Mouse (Mus musculus) megakaryocyte, adult 5-6 weeks (primary cell): ENCODE results near the gene Epb41. TPM values are rescaled to one million over a fixed set of nuclear protein-coding genes. Genes with fewer than 3 reads are reported as not detected.

Source experiments
- ATAC-seq: 2 replicates; pipeline ENCODE4 v1.8.0; 2016; ENCODE audit warnings: mild to moderate bottlenecking, inconsistent platforms; ENCODE audit not compliant: poor library complexity, severe bottlenecking
- total RNA-seq, 2 experiments: library from RNA; stranded (forward) in 1 of 2; stranded (reverse) in 1 of 2; fragments of 153-499, 151-499 nt in 1 of 2; fragments of 221-1000, 200-1000 nt in 1 of 2; gene quantifications; 2 replicates each; pipeline versions ENCODE4 v1.2.3 to v1.2.4; 2015 to 2017

Gene Epb41
- total RNA-seq (2015), result 42.5 and 51.8 TPM in 2 replicates
- 61.1 and 62.3 TPM in 2 replicates for total RNA-seq (2017)

DNA sequence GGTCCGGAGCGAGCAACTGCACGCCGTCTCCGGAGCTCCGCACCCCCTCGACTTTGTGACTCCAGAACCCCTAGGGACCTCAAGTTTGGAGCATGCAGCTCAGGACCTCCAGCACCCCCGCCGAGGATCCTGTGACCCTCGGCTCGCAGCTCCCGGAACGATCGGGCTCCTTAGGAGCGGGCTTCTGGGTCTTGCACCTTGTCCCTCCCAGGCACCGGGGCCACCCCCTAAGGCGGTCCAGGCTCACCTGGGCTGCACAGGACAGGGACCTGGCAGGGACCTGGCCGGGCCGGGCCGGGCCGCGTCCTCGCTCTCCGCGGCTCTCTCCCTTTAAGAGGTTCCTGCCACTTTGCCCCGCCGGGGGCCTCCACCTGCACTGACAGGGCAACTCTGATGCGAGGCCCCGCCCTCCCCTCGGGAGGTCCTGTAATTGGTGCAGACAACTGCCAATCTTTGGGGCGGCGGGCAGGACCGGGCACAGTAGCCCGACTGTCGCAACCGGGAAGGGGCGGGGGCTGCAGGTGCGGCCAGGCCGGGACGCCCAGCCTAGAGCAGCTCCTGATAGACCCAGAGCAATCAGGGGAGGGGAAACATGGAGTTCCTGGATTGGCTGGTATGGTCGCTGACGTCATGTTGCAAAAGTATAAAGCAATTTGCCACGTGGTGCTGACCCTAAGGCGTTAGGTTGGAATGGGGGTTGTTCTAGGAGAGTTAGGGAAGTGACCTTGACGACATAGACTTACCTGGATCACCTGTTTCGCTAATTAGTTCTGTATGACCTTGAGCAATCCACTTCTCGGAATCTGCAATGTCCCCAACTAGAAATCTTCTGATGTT lies at the start of gene Epb41:
Gene Epb41 (minus strand): TSS at position 389 of the 837 bp plus-strand sequence.
- peak; percentile 78 for ATAC-seq

DNA sequence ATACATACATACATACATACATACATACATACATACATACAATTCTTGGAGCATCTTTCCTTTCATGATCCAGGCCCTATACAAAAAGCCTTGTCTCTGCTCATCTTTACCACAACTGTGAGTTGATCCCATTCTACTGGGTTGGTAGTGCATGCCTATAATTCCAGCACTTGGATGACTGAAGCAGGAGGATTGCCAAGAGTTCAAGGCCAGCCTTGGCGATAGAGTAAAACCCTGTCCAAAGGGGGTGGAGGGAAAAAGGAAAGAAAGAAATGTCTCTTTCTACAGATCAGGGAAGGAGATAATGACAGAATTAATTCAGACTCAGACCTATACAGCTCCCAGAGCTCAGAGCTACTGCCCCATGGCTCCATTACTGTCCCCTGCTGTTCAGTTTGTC lies 48.0 kb upstream of the Epb41 start:
- ATAC-seq, result no peak

DNA sequence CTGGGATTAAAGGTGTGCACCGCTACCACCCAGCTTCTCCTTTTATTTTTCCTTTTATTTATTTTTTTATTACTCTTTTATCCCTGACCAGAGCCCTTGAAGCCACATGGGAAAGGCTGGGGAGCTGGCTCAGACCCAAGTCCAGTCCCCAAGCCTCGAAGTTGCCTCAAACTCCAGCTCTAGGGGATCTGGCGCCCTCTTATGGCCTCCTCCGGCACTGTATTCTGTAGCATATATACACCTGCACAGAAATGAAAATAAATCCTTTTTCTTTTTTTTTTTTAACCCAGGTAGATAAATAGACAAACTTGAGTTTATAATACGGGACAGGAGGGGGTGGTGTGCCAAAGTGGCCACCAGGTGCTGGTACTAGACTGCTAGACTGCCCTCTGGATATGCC lies 46.6 kb upstream of the Epb41 start:
- ATAC-seq, result no peak

DNA sequence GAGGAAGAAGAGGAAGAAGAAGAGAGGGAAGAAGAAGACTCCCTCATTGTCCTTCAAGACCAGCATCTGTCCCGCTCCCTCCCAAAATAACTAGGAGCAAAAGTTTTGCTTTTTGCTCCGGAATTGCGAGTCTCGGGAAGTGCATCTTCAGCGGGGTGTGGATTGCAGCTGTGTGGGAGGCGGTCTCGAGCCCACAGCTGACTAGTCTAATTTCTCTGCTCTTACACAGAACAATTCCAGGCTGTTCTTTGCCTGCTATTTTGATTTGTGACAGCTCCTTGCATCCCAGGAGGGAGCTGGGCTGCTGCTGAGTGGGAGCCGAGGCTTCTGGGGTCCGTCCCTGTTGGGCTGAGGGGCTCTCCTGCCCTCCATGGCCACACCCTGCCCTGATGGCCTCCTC lies 44.4 kb upstream of the Epb41 start:
- no peak for ATAC-seq

DNA sequence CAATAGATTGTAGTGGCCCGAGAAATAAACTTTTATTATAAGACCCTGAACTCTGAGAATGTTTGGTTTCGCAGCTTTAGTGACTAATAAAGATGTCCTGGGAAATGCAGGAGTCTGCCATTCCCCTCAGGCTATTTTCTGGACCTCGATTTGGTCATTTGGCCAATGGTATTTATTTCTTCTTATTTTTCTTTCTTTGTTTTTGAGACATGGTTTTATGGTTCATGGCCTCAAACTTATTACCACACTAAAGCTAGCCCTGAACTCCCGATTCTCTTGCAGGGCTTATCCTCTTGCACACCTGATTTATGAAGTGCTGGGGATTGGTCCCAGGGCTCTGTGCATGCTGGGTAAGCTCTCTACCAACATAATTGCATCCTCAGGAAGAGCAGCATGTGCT lies 41.2 kb upstream of the Epb41 start:
- ATAC-seq, result no peak

DNA sequence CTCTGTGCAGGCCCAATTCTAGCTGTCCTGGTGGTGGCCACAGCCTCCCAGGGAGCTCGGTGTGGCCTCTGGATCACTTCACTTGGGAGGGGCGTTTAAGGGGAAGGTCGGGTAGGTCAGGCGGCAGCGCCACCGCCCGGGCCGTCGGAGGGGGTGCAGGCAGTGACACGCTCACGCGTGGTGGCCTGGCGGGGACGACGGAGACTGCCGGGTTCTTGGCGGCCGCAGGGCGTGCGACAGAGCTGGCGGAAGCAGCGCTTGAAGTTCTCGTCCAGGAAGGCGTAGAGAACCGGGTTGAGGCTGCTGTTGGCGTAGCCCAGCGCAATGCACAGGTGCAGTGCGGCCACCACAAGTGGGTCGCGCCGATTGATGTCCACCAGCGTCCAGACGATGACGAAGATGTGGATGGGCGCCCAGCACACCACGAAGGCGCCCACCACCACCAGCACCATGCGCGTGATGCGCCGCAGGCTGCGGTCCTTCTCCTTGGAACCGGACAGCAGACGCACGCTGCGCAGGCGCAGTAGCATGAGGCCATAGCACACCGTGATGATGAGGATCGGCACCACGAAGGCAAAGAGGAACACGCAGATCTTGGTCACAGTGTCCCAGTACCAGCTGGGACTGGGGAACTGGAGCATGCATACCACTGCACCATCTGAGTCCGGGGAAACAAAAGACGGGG lies 38.4 kb upstream of the Epb41 start:
- ATAC-seq, result peak; percentile 35; the same call in 1 of the 2 replicates

DNA sequence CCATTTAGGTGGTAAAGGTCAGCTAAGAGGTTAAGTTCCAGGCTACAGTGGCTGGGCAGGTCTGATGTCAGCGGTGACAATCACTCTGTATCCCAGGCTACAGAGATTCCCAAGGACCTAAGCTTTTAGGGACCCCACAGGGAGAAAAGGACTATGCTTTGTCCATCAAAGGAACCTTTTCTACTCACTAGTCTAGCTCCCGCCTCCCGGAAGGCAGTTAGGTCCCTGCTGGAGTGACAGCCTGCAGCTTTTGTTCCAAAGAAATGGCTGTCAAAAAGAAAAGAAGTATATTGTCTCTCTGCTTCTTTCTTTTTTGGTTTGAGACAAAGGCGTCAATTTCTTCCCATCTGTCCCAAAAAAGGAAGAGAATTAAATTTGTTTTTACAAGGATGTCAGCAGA lies 36.1 kb upstream of the Epb41 start:
- ATAC-seq, result no peak

DNA sequence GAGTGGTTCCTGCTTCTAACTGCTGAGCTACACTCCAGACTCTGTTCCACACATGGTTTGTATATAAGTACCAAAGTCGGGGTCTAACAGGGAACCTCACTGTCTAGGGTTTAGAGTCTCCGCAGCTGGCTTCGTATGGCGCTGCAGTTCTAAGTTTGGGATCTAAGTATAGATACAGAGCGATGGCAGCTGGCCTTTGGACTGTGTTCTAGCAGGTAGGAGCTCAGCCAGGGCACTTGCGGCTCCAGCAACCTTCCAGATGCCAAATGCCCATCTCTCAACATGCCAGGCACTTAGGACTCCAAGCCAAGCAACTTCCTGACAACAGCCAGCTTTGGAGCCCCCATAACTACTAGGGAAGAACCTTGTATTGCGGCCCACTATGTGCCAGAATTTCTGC lies 33.1 kb upstream of the Epb41 start:
- no peak for ATAC-seq

DNA sequence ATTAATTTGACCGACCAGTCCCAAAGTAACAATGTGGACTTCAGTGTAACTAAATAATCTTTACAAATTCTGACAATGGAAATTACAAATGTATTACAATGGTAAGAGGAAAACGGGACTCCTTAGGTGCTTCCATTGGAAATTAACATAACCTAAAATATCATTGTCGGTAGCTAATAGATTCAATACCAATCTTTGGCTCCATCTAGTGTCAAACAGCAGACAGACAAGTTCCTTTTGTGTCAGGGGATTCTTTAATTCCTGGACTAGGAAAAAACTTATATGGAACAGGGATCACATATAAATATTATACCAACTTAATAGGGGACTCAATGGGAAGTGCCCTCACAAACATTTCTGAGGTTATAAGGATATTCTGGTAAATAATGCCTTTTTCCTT lies 26.0 kb upstream of the Epb41 start:
- no peak for ATAC-seq

DNA sequence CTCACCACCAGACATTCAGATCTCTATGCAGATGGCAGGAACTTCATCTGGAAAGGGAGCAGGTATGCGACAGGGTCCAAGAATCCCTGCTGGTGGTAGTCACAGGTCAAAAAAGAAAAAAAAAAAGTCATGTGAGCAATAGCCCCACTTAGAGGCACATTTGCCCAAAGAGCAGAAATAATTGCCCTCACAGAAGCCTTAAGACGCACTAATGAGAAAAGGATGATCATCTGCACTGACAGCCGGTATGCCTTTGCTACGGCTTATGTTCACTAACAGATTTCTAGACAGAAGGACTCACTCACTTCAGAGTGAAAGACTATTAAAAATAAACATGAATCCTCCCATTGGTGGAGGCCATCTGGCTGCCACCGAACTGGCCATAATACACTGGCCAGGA lies 24.4 kb upstream of the Epb41 start:
- ATAC-seq, result no peak

DNA sequence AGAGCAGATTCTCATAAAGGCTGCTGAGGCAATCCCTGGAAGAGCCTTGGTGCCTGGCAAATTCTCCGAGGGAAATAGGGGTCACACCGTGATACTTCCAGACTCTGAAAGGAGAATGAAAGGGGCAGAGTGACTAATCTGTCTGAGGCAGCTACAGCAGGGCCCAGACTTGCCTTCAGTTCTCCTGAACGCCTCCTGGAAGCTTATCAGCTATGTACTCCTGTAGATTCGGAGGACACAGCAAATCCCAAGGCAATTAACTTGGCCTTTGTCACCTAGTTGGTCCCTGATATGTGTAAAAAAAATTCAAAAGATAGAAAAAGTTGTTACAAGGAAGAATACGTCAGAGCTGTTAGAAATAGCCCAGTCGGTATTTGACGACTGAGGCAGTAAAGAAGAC lies 19.9 kb upstream of the Epb41 start:
- ATAC-seq, result no peak

DNA sequence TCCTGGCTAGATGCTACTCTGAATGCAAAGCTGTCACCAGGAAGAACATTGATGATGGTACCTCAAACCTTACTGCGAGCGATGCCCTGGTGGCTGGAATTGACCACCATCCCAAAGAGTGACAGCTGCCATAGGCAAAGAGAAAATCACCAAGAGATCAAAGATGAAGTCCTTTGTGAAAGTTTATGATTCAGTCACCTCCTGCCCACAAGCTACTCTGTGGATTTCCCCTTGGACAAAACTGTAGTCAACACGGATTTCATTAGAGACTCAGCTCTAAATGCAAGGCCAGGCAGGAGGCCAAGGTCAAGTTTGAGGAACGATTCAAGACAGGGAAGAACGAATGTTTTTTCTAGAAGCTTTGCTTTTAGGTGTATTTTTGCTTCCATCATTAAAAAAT lies 18.8 kb upstream of the Epb41 start:
- no peak for ATAC-seq

DNA sequence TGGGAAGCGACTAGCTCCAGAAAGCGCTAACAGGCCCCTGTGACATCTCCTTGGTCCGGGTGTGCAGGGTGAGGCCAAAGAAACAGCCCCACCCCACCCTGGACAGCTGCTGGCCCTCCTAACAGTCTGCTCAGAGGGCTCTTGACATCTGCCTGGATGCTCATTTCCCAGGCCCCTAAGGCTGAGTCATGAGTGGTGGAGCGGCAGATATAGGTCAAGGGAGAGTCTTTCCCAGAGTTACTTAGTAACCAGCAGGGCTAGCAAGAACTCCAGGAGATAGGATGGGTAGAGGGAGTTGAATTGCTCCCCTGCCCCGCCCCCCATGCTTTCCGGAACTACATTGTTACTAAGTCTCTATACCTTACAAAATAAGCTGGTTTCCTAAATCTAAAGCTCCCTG lies 18.0 kb upstream of the Epb41 start:
- ATAC-seq, result no peak

DNA sequence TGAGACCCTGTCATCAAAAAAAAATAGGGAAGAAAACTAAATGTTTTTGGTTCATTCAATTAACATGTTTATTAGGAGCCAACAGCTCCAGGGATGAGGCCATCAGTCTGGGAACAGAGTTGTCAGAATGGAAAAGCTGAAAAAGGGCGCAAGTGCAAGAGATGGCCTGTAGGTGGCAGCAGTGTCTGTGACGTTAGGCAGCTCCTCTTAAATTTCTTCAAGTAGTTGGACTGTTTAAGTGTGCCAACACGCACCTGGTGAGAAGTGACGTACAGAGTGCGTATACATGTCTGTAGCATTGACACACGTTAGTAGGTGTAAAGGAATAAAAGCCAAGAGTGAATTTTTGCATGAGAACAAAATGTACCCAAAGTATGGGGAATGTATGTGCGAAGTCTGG lies 13.8 kb upstream of the Epb41 start:
- ATAC-seq, result peak; percentile 70

DNA sequence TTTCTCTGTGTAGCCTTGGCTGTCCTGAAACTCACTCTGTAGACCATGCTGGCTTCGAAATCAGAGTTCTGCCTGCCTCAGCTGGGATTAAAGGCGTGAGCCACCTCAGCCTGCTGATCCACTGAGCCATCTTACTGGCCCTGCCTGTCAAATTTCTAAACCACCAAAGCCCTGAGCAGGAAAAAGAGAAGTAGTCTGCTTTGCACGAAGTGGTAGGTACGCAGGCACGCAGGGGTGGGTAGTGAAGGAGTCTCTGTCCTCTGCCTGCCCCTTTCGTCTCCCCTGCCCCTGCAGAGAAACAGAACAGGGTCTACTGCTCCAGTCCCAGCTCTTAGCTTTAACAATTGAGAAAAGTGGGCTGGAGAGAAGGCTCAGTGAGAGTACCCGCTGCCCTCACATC lies 10.0 kb upstream of the Epb41 start:
- peak; percentile 33; the same call in 1 of the 2 replicates for ATAC-seq

DNA sequence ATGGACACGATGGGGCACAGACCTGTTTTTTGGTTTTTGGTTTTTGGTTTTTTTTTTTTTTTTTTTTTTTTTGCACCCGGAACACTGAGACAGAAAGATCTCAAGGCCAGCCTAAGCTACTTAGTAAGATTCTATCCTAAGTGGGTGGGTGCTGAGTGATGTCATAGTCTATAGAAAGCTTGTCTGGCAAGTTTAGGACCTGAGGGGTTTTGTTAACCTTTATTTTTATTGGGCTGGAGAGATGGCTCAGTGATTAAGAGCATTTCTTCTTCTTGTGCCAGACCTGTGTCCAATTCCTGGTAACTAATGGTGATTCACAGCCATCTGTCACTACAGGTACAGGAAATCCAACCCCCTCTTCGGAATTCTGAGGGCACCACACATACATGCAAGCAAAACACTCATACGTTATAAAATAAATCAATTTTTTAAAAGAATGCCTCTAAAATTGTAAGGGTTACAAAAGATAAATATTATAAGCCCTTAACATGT lies 5.4 kb upstream of the Epb41 start:
- no peak for ATAC-seq

DNA sequence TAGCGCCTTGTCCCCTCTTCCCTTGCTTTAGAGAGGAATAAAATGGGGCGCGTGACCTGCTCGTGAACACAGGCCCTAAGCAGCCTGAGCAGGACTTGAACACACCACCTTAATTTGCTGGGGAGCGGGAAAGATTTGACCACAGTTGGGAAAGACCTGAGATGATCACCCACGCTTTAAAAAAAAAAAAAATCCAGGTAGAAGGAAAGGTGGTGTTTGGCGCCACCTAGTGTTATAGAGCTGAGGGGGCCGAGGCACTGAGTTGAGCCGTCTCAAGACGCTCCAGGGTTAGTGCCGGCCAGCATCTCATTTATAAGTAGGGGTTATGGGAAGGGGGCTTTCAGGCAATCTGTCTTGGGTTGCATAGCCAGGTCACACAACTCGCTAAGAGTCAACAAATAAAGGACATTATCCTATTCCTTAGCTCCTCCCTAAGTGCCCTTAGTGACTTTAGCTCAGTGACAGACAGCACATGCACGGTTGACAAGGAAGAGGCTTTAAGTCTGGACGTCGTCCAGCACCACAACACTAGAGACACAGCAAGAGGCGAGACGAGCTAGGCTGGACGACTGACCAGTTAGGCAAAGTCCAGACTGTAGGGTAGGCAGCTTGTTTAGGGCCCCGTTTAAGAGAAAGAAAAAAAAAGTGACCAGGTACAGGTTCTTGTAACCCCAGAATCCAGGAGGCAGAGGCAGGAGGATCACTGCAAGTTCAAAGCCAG lies 4.6 kb upstream of the Epb41 start:
- ATAC-seq, result peak; percentile 22; the same call in 1 of the 2 replicates

DNA sequence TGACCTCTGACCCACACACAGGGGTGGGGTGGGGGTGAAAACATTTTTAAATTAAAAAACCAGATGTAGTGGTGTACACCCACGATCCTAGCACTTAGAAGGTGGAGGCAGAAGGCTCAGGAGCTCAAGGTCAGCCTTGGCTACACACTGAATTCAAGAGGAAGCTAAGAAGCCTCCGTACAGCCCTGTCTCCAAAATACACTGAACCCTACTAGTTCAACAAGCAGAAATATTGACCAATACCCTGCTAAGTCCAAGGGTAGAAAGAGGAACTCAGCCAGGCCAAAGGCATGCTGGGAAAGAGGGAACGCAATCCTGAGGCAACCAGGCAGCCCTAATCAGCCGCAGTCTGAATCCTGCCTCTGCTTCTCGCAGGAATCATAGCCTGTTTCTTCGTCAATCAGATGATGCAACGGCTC lies 3.2 kb upstream of the Epb41 start:
- peak; percentile 55 for ATAC-seq

DNA sequence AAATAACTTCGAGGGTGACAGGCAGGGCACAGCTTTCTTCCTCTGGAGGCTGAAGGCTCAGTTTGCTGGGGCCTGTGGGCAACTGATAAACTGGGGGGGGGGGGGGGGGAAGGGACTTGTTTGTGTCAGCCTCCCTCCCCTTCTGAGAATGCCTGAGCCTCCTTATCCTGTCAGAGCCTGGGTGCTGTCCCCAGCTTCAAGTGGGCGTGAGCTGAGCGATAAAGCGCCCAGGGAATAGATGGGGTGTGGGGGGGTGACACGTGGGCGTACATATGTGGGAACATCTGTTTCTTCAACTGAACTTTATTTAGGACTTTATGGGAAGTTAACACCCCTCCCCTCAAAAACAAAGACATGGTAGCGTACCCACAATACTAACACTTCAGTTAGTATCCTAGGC lies 2.3 kb upstream of the Epb41 start:
- no peak for ATAC-seq

DNA sequence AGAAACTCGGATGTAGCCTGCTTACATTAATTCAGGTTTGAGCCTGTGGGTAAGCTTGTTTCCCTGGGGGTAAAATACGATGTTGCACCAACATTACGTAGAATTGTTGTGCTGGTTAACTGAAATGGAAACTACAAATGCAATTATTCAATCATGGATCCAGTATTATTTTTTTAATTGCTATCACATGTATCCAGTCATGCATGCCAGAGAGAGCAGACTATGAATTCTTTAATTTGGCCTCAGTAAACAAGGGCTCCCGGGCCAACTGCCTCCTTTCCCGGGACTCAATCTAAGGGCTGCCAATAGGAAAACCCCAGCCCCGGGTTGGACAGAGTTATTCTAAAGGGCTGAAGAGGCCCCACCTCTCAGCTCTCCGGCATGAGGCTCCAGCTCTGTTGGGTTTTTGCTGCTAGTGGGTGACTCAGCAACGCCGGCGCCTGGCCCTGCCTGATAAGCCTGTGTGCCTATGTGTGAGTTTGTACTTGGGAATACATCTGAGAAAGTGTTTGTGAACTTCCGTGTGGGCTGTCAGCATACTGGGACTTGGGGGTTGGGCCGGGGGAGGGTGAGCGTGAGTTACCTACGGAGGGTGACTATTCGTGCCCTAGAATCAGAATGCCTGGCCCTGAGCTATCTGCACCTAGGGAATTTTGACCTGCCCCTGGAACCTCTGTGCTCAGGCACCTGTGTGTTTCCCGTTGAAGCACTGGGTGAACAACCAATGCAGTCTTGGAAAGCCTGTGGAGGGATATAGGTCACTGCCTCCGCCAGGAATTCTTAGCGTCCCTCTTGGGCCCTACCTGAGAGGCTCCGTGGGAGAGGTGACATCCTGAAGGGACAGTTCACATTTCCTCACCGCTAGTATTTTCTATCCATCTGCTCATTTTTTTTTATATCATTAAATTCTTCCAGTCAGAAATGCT lies 1.6 kb upstream of the Epb41 start:
- ATAC-seq, result no peak
